In the genomic region with DNA sequence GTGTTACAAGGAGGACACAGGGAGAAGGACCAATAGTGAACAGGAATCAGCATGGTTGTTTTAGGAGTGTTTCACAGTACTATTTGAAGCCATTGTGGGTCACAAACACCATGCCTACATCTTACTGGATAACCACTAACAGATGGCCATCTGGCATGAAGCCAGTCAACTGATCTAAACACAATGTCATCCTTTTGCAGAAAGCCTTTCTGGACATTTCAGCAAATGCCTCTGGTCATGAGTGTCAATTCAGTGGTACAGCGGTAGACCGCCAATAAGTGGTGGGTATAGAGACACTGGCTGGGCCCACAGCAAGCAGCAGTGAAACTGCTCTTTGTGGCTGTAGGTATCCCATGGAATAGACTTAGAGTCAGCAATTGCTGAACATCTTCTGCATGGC, we compare ENCODE assay signal across 22 mouse cellular contexts.
DNase-seq lines count a peak whose midpoint lies in the region; ATAC-seq and TF ChIP-seq lines count a peak whose summit lies in the region.
"Had no signal": no experiment of that assay in that cellular context is flagged by ENCODE, and none has a peak within 500 bp of the region (broad histone marks: within the 10 kb centered on the region; RNA-seq: fewer than 3 reads in every experiment).

No protein-coding gene starts in this region.

- TF ChIP-seq CTCF in midbrain, postnatal 0 days (IDR thresholded peaks at IDR 0.05) = no peak

- H3K4me3 ChIP-seq in midbrain, postnatal 0 days (ENCODE audit: low read depth, low read length) = no peak overlapping the region
- H3K4me3 ChIP-seq in midbrain, embryonic 13.5 days (replicated peaks) = no peak overlapping the region
- H3K4me3 ChIP-seq: embryonic facial prominence, embryonic 12.5 days; hindbrain, embryonic 12.5 days; intestine, embryonic 15.5 days; layer of hippocampus, adult 2 months; left cerebral cortex, adult 2 months; limb, embryonic 12.5 days; liver, embryonic 15.5 days; stomach, embryonic 15.5 days had no signal

- DNase-seq in kidney, postnatal 10 days = peak; percentile 35
- DNase-seq in kidney, adult 9 months = no peak
- DNase-seq in midbrain, postnatal 0 days (ENCODE audit: low spot score) = peak; percentile 24
- DNase-seq in cerebellum, adult 9-10 months = peak; percentile 7
- DNase-seq in neural tube, embryonic 10.5 days (ENCODE audit: extremely low spot score, low spot score) = no peak
- no peak for DNase-seq in liver
- DNase-seq: adrenal gland, adult 2 months; gastrocnemius, postnatal 10 days; midbrain, embryonic 14.5 days; right cerebral cortex, adult 18-20 months; spleen, adult 18-20 months had no signal

- no peak; the same call in 1 of the 2 replicates for ATAC-seq in midbrain, postnatal 0 days (ENCODE audit: low FRiP score)
- ATAC-seq in midbrain, embryonic 13.5 days = no peak
- ATAC-seq: CD4-positive, CD25-positive, alpha-beta regulatory T cell, adult 4 months; intestine, embryonic 15.5 days had no signal

- H3K36me3 ChIP-seq in midbrain, postnatal 0 days (ENCODE audit: insufficient read depth, low read length) = no peaks in the 10 kb centered on the region
- no peaks in the 10 kb centered on the region for H3K36me3 ChIP-seq in midbrain, embryonic 13.5 days
- H3K36me3 ChIP-seq: embryonic facial prominence, embryonic 12.5 days; G1E; hindbrain, embryonic 12.5 days; intestine, embryonic 15.5 days; limb, embryonic 12.5 days; liver, embryonic 15.5 days; stomach, embryonic 15.5 days had no signal

- no peaks in the 10 kb centered on the region for H3K27me3 ChIP-seq in midbrain, postnatal 0 days (ENCODE audit: insufficient read depth, low read length)
- H3K27me3 ChIP-seq in midbrain, embryonic 13.5 days = no peaks in the 10 kb centered on the region
- H3K27me3 ChIP-seq: embryonic facial prominence, embryonic 12.5 days; hindbrain, embryonic 12.5 days; intestine, embryonic 15.5 days; limb, embryonic 12.5 days; liver, embryonic 15.5 days; stomach, embryonic 15.5 days had no signal

- H3K9me3 ChIP-seq in midbrain, postnatal 0 days (ENCODE audit: low read length) = no peaks in the 10 kb centered on the region
- no peaks in the 10 kb centered on the region for H3K9me3 ChIP-seq in midbrain, embryonic 13.5 days
- H3K9me3 ChIP-seq: embryonic facial prominence, embryonic 12.5 days; G1E; hindbrain, embryonic 12.5 days; intestine, embryonic 15.5 days; limb, embryonic 12.5 days; liver, embryonic 15.5 days; stomach, embryonic 15.5 days had no signal

- no peaks in the 10 kb centered on the region for H3K4me1 ChIP-seq in midbrain, postnatal 0 days (ENCODE audit: insufficient read depth, low read length)
- H3K4me1 ChIP-seq in midbrain, embryonic 13.5 days (replicated peaks) = 0 out of 2 replicates have a peak, but pooled peaks cover 3% of the 10 kb centered on the region
- H3K4me1 ChIP-seq: embryonic facial prominence, embryonic 12.5 days; intestine, embryonic 15.5 days; liver, embryonic 15.5 days; stomach, embryonic 15.5 days had no signal

- no peak overlapping the region for H3K9ac ChIP-seq in midbrain, postnatal 0 days (replicated peaks; ENCODE audit: low read length, poor library complexity, severe bottlenecking)
- H3K9ac ChIP-seq in midbrain, embryonic 13.5 days (replicated peaks) = no peak overlapping the region
- H3K9ac ChIP-seq: embryonic facial prominence, embryonic 12.5 days; hindbrain, embryonic 12.5 days; intestine, embryonic 15.5 days; limb, embryonic 12.5 days; liver, embryonic 15.5 days; stomach, embryonic 15.5 days had no signal

- H3K27ac ChIP-seq in midbrain, postnatal 0 days (ENCODE audit: low read depth, low read length) = no peak overlapping the region
- no peak overlapping the region for H3K27ac ChIP-seq in midbrain, embryonic 13.5 days
- H3K27ac ChIP-seq: embryonic facial prominence, embryonic 12.5 days; hindbrain, embryonic 12.5 days; intestine, embryonic 15.5 days; layer of hippocampus, adult 2 months; left cerebral cortex, adult 2 months; limb, embryonic 12.5 days; liver, embryonic 15.5 days; stomach, embryonic 15.5 days had no signal

- H3K4me2 ChIP-seq in midbrain, postnatal 0 days (ENCODE audit: low read depth, low read length, poor library complexity, severe bottlenecking) = no peak overlapping the region
- H3K4me2 ChIP-seq in midbrain, embryonic 13.5 days (replicated peaks) = no peak overlapping the region
- H3K4me2 ChIP-seq: embryonic facial prominence, embryonic 12.5 days; hindbrain, embryonic 12.5 days; intestine, embryonic 15.5 days; limb, embryonic 12.5 days; liver, embryonic 15.5 days; stomach, embryonic 15.5 days had no signal

- WGBS in midbrain, postnatal 0 days = 95% methylated on average over 2 of the region's 2 CpGs
- WGBS in midbrain, embryonic 13.5 days = 91% methylated on average over 2 of the region's 2 CpGs

Comparison
In these comparisons a context has a peak if more than half of its experiments do, and no peak if none do; other contexts are left out.
1. DNase-seq: peak in kidney, postnatal 10 days (single experiment), midbrain, postnatal 0 days (single experiment) and cerebellum, adult 9-10 months (single experiment); none in kidney, adult 9 months (single experiment), neural tube, embryonic 10.5 days (single experiment) and liver (single experiment).